Mouse (Mus musculus) regulatory T cell (primary cell): ENCODE data around the gene Rptor.

Experiments
- in situ Hi-C: fragments of 300-600 bp; cut with MboI, MseI; formaldehyde crosslinking; loops from one replicate; pipeline ENCODE4 v1.15.1; 2025; ENCODE audit warnings: high pct_unique_total_duplicates

Rptor gene

DNA sequence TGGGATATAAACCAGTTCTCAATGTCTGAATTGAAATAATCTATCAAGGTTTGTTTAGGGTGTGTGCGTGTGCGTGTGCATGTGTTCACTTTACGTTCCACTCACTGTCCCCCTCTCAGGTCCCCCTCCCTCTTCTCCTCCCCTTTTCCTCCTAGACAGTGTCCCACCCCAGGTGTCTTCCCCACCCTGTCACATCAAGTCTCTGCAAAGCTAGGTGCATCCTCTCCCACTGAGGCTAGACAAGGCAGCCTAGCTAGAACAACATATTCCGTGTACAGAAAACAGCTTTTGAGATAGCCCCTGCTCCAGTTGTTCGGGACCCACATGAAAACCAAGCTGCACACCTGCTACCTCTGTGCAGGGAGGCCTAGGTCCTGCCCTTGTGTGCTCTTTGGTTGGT, 245.5 kb downstream of the Rptor start:
- in situ Hi-C loops = no loop called here

DNA sequence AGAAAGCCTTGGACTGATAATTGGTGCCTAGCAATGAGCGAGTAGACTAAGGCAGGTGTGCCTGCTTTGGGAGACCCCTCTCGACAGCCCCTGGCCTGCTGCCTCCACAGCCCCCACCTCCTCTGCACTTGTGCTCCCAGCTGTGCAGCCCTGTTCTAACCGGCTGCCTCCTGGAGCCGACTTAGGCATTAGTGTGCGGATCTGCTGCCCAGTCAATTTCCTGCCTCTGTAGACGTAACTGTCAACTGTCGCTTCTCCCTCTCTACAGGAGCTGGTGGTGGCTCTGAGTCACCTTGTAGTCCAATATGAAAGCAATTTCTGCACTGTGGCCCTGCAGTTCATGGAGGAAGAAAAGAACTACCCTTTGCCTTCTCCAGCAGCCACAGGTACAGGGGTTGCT, 253.3 kb downstream of the Rptor start:
- in situ Hi-C loops = no loop called here

DNA sequence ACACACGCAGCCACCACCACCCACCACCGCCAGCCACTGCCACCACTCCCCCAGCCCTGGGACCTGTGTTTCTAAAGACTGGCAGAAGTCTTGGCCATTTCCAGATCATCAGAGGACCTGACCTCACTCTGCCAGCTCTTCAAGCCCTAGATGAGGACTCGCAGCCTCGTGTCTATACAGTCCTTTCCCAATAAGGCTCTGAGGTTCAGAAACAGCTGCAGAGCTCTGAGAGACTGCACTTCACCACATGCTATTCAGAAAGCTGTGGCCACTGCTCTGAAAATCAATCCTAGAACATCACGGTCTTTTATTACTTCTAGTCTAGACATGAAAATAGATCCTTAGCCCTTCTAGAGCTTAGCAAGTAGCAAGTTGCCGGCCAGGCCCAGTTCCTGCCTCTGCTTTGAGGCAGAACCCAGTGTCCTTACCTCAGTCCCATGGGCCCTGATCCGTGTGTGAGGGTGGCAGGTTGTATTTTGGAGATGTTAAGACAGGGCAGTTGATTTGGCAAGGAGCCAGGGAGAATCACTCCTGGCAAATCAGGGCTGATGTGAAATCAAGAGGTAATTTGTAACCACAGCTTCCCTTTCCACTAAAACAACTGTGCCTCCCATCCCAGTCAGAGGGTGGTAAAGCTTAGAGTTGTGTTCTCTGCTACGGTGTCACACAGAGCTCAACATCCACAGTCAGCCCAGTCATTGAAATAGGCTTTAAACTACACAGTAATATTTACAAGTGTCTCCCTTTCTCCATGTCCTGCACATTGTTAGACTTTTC, 260.0 kb downstream of the Rptor start:
- in situ Hi-C loops = no loop called here

DNA sequence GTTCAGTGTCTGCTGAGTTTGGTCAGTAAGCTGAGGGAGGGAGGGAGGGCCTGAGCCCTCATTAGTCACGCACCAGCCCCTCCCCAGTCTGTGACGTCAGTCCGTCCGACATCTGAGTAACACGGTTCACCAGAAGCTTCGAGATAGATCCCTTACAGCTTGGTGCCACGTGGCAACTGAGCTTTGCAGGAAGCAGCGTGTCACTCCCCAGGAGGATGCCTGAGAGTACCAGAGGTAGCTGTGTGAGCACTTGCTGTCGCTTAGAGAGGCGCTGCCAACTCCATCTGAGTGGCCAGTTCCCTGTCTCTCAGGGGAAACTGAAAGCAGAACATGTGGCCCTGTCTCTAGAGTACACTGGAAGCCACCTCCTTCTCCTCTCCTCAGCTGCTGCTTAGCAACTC, 260.7 kb downstream of the Rptor start:
- in situ Hi-C loops = no loop called here

DNA sequence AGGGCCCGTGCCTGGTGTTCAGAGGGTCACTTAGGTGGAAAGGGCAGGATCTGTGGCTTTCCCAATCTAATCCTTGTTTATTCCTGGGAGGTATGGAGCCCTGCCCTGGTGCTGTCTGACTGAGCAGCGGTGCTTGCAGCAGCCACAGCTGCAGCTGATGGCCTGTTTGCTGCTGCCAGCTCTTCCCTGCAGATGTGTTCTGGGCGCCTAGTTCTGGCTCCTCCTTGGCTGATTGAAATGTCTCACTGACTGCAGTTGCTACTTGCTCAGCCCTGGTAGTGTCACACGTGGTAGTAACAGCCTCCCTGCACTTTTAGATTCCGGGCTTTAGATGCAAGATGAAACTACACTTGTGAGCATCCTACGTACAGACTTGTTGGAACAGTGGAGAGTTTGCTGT, 264.1 kb downstream of the Rptor start:
- in situ Hi-C loops = no loop called here

DNA sequence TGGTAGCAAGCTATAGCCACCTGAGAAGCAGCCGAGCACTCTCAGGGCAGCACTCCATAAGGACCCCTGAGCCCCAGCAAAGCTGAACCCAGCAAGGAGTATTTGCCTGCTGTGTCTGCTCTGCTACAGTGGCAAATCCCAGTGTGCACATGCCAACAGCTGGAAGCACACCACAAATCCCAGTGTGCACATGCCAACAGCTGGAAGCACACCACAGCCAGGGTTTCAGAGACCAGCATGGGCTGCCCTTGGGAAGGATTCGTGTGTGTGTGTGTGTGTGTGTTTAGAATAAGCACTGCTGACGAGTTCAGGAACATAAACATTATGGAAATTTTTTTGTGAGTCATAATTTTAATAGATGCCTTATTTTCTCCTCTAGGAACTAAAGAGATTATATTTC, 265.4 kb downstream of the Rptor start:
- in situ Hi-C loops = no loop called here

DNA sequence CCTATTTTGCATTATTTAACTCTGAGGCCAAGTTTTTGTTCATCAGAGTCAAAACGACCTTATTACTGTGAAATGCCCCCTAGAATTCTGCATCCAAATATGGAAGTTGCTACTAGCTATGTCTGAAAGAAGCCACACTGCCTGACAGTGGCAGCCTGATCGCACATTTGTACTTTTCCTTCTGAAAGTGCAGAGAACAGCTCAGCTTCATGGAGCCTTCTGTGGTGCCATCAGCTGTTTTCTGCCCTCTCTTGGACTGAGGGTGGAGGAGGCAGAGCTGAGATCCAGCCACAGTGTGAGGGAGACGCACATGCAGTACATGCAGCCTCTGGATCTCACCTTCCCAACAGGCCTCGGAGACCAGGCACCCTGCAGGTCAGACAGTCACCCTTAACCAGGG, 265.9 kb downstream of the Rptor start:
- in situ Hi-C loops = no loop called here

DNA sequence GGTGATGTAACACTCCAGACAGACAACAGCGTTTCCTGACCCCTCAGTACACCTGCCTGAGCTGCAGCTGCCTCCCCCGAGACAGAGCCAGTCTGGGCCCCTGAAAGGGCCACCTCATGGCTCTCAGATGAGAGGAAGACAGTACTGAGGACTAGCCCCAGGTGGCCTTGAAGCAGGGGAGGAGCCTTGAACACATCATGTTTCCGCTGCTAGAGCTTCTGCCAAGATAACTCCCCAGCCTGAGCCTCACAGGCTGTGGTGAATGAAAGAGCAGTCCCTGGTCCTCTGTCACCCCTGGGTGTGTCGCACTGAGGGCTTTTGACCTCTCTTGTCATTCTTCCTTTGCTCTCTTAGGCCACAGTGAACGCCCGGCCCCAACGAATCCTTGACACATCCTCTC, 268.4 kb downstream of the Rptor start:
- in situ Hi-C loops = no loop called here

DNA sequence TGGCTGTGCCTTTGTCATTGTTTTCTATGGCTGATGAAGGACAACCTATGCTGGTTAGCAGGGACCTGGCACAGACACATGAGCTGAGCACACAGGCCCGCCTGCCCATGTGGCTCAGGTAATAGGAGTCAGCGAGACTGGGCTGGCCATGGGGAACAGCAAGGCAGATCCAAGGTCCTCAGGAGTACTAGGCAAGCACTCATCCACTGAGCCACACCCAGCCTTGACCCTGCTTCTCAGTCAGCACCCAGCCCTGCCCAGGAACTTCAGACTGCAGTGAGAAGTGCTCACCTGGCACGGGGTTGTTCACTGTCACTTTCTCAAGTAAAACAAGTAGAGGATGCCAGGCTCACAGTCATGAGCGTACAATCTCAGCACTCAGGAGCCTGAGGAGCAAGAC, 270.9 kb downstream of the Rptor start:
- in situ Hi-C loops = no loop called here

DNA sequence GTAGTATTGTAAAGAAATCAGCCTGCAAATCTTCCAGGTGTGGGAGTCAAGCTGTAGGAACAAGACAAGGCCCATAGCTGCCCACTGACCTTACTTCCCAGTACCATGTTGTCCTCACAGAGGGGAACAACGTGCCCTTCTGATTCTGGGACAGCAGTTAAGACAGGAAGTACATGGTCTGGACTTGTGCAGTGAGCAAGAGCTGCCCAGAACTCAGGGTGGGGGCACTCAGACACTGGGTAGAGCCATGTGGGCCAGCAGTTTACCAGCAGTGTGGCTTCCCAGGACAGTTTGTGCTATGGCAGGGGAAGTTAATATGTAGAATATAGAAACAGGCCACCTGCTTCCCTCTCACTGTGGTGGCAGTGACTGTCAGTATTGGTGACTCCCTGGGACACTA, 272.1 kb downstream of the Rptor start:
- in situ Hi-C loops = no loop called here

DNA sequence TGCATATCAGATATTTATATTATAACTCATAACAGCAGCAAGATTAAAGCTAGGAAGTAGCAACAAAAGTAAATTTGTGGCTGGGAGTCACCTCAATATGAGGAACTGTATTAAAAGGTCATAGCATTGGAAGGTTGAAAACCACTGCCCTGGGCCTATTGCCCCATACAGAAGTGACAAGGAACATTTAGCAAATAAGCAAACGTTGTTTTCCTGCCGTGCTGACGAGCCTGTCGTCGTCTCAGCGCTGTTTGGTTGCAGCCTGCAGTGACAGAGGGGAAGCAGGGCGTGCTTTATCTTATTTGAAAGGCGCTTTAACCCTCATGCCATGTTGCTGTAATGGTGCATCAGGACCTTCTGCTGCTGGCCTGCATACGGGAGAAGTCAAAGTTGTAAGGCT, 273.0 kb downstream of the Rptor start:
- in situ Hi-C loops = no loop called here

DNA sequence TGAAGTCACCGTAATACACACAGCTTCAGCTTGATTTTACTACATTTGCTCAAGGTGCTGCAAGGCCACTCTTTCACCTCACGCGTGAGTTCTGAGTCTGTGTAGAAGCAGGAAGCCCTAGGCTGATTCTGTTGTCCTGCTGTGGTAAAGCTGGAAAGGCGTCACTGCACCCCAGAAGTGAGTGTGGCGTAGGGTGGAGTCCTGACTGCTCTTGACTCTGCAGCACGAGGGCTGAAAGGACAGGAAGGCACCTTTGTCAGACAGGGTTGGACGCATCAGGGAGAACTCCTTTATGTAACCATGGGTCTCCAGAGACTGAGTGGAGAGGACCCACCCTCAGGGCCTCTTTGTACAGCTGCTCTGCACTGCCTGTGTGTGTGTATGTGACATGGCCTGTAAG, 274.4 kb downstream of the Rptor start:
- in situ Hi-C loops = no loop called here

DNA sequence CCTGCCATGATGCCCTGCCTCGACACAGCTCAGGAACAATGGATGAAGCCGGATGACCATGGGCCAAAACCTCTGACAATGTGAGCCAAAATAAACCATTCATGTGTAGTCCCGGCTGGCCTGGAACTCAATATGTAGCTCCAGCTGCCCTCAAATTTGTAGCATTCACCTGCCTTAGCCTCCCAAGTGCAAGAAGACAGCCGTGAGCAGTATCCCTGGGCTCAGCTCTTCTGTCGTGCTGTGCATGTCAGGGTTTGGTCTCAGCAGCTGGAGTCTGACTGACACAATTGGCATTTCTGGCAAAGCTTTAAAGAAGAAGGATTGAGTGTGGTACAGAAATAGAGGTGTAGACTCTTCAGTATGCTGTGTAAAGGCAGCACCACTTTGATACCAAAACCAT, 276.9 kb downstream of the Rptor start:
- in situ Hi-C loops = no loop called here

DNA sequence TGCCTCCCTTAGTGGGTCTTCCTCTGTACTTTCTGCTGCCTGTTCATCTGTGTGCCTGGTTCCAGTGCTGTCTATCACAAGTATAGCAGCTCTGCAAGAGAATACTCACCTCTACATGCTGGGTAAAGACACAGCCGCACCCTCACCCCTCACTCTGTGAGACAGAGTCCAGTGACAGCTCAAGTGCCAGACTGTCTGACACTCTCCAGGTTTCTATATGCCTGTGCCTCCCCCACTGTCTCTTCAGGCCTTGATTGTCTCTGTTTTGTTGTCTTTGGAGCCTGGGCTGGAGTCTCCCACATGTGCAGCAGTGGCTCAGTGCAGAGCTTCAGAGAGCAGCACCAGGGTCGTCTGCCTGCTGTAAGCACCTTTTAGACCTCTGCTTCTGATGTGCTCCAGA, 280.9 kb downstream of the Rptor start:
- in situ Hi-C loops = no loop called here

DNA sequence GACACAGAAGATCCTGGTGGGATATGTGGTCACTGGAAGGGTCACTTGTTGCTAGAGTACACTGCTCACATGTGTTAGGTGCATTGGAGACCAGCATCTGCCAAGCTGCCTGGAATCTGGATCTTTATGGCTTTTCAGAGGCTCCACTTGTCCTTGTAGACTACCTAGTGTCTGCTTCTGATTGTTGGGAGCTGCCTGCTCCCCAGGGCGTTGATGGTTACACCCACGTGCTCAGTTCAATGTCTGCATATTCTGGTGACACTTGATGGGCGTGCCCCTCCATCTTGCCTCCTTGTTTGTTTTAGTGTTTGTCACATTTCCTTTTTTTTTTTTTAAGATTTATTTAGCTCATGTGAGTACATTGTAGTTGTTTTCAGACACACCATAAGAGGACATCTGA, 287.3 kb downstream of the Rptor start:
- in situ Hi-C loops = no loop called here

DNA sequence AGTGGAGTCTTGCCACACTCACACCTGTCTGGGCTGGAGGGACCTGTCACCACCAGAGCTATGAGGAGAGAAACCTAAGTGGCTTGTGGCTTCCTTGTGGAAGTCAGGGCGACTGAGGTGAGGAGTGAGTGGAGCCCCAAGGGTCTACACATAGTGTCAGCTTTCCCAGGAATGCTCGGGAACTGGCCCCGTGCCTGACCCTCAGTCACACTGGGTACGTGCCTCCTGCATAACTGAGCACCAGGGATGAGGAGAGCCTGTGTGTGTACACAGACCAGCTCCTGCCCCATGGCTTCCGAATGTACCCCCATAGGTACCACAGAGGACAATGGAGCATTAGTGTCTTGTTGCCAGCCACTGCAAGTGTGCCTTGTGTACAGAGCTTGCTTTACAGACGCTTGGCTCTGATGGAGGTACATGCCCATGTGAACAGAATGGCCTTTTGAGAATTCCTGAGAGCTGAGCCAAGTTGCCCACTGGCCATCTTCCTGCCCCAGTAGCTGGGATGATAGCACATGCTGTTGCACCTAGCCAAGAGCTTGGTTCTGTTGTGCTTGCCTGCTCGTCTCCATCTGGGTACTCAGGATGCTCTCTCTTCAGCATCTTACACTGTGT, 289.0 kb downstream of the Rptor start:
- in situ Hi-C loops = no loop called here

DNA sequence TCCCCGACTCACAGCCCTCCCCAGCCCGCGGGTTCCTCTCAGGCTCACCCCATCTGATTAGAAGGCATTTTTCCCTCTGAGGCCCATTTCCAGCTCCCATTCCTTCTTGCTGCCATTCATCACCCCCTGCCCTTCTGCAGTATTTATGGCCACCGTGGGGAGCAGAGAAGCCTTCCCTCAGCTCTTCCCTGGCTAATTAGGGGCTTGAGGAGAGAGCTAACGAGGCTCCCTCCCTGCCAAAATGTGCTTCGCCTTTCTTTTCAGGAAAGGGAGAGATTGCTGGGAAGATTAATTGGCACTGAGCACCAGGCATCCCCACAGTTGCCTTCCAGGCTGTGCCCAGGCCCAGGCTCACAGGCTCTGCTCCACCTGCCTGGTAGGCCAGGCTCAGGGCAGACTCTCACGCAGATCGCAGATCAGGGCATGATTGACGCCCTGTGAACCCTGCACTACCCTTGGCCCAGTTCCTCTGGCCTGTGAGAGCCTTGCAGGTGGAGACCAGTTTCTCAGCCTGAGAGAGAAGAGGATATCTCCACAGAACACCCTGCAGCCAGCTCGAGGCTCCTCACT, 291.0 kb downstream of the Rptor start:
- in situ Hi-C loops = no loop called here

DNA sequence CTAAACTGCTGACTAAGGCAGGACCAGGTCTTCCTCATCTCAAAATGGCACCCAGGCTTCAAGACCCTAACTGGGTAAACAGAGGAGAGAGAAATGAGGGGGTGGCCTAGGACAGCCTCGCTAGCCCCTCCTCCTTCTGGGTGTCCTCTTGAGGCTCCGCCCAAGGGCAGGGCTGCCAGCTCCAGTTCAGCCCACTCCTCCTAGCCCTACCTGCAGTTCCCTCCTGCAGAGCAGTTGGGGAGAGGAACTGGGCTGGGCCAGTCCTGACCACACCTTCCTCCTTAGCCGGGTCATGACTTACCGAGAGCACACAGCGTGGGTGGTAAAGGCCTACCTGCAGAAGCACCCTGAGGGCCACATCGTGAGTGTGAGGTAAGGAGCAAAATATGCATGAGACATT, 291.9 kb downstream of the Rptor start:
- in situ Hi-C loops = loop anchor here (5.0 kb wide), 1 partner anchor 392 kb away; no protein-coding TSS in a partner anchor

DNA sequence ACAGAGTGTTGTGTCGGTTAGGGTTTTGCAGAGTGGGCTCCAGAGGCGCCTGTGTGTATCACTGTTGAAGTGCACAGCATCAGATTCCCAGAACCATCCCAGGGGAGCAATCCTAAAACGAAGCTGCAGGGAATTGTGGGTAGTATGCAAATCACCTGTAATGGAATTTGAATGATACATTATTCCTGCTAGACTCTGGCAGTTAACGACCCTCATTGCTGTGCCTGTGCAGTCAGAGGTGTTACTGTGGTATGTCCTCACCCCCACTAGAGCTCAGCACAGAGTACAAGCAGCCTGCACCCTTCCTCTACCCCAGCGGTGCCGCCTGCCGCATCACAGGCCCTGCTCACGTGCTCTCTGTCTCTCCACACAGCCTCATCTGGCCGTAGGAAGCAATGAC, 294.3 kb downstream of the Rptor start:
- in situ Hi-C loops = loop anchor here (5.0 kb wide), 1 partner anchor 395 kb away; no protein-coding TSS in a partner anchor

DNA sequence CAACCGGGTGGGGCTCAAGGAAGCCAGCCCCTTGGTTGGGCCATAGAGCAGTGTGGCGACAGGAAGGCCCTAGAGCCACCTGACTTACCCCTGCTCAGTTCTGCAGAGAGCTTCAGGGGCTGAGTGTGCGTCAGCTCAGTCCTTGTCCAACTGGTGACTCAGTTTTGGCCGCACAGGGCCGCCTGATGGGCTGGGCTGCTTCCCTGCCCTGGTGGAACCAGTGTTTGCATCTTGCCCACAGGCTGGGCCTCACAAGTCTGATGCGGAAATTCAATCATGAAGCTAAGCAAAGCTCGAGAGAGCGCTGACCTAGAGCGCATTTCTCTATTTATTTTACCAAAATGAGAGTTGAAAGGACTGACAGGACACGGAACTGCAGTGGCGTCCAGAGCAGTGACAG, 296.3 kb downstream of the Rptor start:
- in situ Hi-C loops = loop anchor here (5.0 kb wide), 1 partner anchor 397 kb away; no protein-coding TSS in a partner anchor

DNA sequence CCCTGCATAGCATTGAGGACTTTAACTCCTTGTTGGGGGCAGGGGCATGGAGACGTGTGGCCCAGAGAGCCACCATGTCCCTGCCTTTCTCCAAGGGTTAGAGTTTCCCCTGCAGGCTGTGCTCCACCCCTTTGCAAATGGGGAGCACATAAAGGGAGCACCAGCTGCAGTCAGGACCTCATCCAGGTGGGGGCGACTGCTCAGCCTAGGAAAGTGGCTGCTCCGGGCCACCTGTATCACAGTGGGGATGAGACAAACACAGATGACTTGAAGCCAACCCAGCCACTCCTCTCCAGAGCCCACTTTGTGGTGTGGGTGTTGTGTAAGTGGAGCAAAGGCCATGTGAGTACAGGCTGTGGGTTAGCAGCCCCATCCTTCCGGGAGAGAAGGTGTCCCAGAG, 298.5 kb downstream of the Rptor start:
- in situ Hi-C loops = no loop called here

DNA sequence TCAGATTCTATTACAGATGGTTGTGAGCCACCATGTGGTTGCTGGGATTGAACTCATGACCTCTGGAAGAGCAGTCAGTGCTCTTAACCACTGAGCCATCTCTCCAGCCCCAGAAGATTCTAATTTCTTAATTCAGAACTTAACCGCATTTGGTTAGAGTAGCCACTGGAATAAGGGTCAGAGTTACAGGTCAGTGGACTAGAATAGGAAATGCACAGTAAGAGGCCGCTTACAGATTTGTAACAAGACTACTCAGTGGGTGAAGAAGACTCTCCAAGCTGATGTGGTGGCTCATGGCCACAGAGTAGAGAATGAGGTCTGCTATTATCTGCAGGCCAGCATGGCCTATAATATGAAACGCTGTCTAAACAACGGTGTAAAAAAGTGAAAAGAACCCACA, 300.2 kb downstream of the Rptor start:
- in situ Hi-C loops = no loop called here

DNA sequence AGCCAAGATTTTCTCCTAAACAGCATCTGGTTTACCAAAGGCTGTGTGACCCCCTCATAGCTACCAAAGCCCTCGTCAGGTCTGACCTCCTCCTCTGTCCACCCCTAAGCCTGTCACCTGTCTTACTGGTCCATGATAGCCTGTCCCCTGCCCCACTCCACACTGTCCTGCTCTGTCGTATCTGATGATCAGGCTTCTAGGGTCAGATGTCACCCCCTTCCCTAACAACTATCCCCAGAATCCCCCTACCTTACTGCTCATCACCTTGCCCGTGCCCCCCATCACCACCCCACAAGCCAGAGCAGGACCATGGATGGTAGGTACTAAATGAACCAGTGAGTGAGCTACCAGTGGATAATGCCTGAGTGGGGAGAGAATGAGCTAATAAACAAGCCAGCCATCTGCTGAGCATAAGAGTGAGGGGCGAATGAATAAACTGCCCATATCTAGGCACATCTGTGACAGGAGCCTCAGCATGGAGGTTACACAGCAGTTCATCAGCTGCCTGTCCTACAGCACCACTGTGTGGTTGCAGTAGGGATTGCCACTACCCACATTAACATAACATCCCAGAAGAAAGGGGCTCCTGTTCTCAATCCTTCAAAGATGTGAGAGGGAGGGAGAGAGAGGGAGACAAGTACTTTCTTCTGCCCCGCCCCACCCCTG, 302.0 kb downstream of the Rptor start:
- in situ Hi-C loops = no loop called here
